Mouse (Mus musculus): ENCODE measurements around the gene Phkg2. TPM values are rescaled to one million over a fixed set of nuclear protein-coding genes. Genes with fewer than 3 reads are reported as not detected.

The Phkg2 gene
- 59.1 and 62.8 TPM in 2 replicates for polyA plus RNA-seq (2015; fragmentation: Nextera tagmentation; extraction: Ambion mirVana)

DNA sequence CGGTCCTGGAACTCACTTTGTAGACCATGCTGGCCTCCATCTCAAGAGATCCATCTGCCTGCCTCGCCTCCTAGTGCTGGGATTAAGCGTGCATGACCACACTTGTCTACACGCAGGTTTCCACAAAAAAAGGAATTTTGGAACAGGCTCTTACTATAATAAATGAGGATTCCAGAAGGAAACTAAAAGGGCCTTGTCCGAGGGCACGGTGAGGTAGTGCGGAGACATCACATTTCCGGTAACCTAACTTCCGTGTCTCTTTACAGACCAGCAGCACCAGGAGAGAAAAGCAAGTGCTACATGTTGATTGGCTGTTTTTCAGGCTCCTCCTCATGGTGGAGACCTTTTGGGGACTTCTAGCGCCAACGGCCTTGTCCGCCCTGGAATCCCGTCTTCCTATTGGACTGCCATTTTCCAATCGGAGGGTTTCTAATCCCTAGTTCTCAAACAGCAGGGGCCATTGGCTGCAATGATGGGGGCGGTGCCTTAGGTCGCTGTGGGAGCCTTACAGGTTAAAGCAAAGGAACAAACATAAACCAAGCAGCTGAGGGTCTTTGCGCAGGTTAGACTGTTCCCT, at the start of gene Phkg2:
Gene Phkg2, plus strand, starts transcription at position 446 of the 577 bp plus-strand sequence.
- H3K36me3 ChIP-seq = peaks cover 19% of the 10 kb centered on the region
- under 1% methylated on average over 17 of the region's 17 CpGs for WGBS

GRCm38 (mm10) chr7:127541671-127542070, 31.5 kb upstream of the Phkg2 start:
- Histone ChIP-seq H3K27me3 (no peaks in the 10 kb centered on the region), H3K9me3 (no peaks in the 10 kb centered on the region), H3K36me3 (peaks cover 91% of the 10 kb centered on the region), H3K4me1 (replicated peaks) (no peaks in the 10 kb centered on the region; the same call in 1 of the 2 replicates), H3K9ac (no peak overlapping the region), H3K27ac (replicated peaks) (no peak overlapping the region), H3K4me3 (no peak overlapping the region), H3K4me2 (no peak overlapping the region)
- no peak for ATAC-seq (ENCODE audit: low read depth)
- 95% methylated on average over 3 of the region's 3 CpGs for WGBS

More for the DNA sequence above, at the start of gene Phkg2:
- Histone ChIP-seq H3K27ac (replicated peaks) (peak within 1 kb of the TSS; percentile 81), H3K9ac (peak within 1 kb of the TSS; percentile 92), H3K9me3 (no peaks in the 10 kb centered on the region), H3K27me3 (no peaks in the 10 kb centered on the region), H3K4me1 (replicated peaks) (peaks cover 29% of the 10 kb centered on the region), H3K4me3 (peak within 1 kb of the TSS; percentile 82), H3K4me2 (peak within 1 kb of the TSS; percentile 98)
- ATAC-seq (ENCODE audit: low read depth) = peak; percentile 98

DNA sequence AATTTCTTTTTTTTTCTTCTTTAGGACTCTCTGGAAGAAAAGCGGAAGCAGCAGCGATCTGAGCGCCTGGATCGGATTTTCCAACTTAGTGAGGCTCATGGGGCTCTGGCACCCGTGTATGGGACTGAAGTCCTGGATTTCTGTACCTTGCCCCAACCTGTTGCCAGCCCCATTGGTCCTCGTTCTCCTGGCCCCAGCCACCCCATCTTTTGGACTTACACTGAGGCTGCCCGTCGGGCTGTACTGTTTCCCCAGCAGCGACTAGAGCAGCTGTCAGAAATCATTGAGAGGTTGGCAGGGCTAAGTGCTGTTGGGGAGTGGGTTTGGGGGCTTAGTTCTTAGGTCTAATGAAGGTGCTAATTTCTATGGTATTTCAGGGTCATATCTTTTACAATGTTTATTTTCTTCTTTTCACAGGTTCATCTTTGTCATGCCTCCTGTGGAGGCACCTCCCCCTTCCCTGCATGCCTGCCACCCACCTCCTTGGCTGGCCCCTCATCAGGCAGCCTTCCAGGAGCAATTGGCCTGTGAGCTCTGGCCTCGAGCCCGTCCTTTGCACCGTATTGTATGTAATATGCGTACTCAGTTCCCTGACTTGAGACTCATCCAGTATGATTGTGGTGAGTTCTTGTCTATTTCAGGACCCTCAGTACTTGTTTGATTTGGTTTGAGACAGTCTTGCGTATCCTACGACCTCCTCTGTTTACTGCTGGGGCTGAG, 23.9 kb upstream of the Phkg2 start:
- Histone ChIP-seq H3K9me3 (no peaks in the 10 kb centered on the region), H3K4me2 (no peak overlapping the region), H3K36me3 (peaks cover 74% of the 10 kb centered on the region), H3K27ac (replicated peaks) (no peak overlapping the region), H3K9ac (no peak overlapping the region), H3K27me3 (no peaks in the 10 kb centered on the region), H3K4me1 (replicated peaks) (no peaks in the 10 kb centered on the region; the same call in 1 of the 2 replicates), H3K4me3 (no peak overlapping the region)
- ATAC-seq (ENCODE audit: low read depth) = no peak
- 89% methylated on average over 15 of the region's 15 CpGs for WGBS

DNA sequence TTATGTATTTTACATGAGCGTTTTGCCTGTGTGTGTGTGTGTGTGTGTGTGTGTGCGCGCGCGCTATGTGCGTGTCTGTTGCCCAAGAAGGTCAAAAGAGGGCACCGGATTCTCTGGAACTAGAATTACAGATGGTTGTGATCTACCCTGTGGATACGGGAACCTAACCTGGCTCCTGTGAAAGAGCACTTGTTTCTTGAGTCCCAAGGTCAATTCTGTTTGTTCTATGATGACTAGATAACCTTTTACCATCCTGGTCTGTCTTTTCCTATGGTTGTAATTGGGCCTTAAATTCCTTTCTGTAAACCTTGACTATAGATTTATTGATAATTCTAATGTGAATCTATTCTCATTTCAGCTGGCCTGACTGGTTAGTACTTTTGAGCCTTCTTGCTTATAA, 21.6 kb upstream of the Phkg2 start:
- H3K4me3 ChIP-seq = no peak overlapping the region
- no peak for ATAC-seq (ENCODE audit: low read depth)
- H3K36me3 ChIP-seq = peaks cover 79% of the 10 kb centered on the region
- H3K4me1 ChIP-seq (replicated peaks) = no peaks in the 10 kb centered on the region
- H3K9me3 ChIP-seq = no peaks in the 10 kb centered on the region
- H3K27me3 ChIP-seq = no peaks in the 10 kb centered on the region
- whole genome bisulfite sequencing = 93% methylated on average over 8 of the region's 8 CpGs
- H3K9ac ChIP-seq = no peak overlapping the region
- no peak overlapping the region for H3K4me2 ChIP-seq
- no peak overlapping the region for H3K27ac ChIP-seq (replicated peaks)

DNA sequence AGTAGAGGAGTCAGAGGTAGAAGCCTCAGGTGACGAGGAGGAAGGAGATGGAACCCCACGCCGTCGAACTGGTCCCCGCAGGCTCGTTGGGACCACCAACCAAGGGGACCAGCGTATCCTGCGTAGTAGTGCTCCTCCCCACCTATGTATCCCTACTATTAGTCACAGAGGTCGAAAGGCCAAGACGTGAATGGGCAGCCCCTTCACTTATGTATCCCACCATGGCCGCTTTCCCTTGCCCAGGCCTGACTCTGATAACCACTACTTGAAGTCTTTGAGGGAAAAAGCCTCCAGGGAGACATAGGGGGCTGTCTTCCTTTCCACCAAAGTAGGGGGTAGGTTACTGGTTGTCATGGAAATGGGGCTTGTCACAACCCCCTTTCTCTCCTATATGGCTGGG, 12.6 kb upstream of the Phkg2 start:
- no peak for ATAC-seq (ENCODE audit: low read depth)
- no peak overlapping the region for H3K4me2 ChIP-seq
- peaks cover 91% of the 10 kb centered on the region for H3K36me3 ChIP-seq
- no peak overlapping the region for H3K9ac ChIP-seq
- H3K9me3 ChIP-seq = no peaks in the 10 kb centered on the region
- no peaks in the 10 kb centered on the region for H3K4me1 ChIP-seq (replicated peaks)
- WGBS = 93% methylated on average over 11 of the region's 11 CpGs
- no peak overlapping the region for H3K27ac ChIP-seq (replicated peaks)
- H3K4me3 ChIP-seq = no peak overlapping the region
- no peaks in the 10 kb centered on the region for H3K27me3 ChIP-seq

- no peak within 1 kb of the TSS for H3K27ac ChIP-seq (replicated peaks)
- H3K27me3 ChIP-seq = no peaks in the 10 kb centered on the region
- ATAC-seq (ENCODE audit: low read depth) = no peak
- no peak within 1 kb of the TSS for H3K9ac ChIP-seq
- H3K4me1 ChIP-seq (replicated peaks) = no peaks in the 10 kb centered on the region
- H3K4me3 ChIP-seq = no peak within 1 kb of the TSS
- peaks cover 89% of the 10 kb centered on the region for H3K36me3 ChIP-seq
- no peaks in the 10 kb centered on the region for H3K9me3 ChIP-seq
- 92% methylated on average over 5 of the region's 5 CpGs for WGBS
- H3K4me2 ChIP-seq = no peak within 1 kb of the TSS
Observed at GRCm38 (mm10) chr7:127561340-127561858, 11.7 kb upstream of the Phkg2 start, which contains the start of gene Tmem265. TSS of gene Tmem265 (plus strand) at chr7:127561390.

DNA sequence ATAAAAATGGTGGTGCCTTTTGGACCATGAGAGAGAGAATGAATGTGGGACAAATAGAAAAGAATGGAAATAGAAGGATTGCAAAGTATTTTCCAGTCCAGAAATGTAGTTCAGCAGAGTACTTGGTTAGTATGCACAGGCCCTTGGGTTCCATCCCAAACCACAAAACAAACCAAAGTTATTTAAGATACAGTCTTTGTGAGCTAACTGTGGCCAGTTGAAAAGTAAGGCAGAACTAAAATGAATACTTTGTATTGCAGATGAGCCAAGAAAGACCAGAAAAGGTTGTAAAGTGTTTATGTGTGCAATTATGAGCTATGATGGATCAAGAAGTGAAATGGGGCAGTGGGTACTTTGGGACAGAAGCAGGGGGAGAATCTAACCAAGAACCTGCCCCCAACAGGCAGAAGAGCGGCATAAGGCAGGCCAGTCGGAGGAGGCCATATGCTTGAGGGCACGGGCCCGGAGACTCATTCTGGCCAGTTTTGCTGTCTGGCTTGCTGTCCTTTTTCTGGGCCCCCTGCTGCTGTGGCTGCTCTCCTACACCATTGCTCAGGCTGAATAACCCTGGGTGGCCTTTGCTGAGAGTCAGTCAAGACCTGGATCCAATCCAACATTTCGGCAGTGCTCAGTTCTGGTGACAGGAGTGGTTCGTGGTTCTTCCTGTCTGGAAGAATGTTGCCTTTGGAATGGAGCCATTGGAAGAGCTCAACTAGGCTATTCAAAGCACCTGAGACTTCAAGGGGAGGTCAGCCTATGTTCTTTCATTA, 8.6 kb upstream of the Phkg2 start:
- no peak overlapping the region for H3K9ac ChIP-seq
- H3K4me1 ChIP-seq (replicated peaks) = no peaks in the 10 kb centered on the region
- H3K27ac ChIP-seq (replicated peaks) = no peak overlapping the region
- no peak overlapping the region for H3K4me3 ChIP-seq
- H3K9me3 ChIP-seq = no peaks in the 10 kb centered on the region
- H3K27me3 ChIP-seq = no peaks in the 10 kb centered on the region
- peaks cover 70% of the 10 kb centered on the region for H3K36me3 ChIP-seq
- ATAC-seq (ENCODE audit: low read depth) = no peak
- H3K4me2 ChIP-seq = no peak overlapping the region
- WGBS = 80% methylated on average over 6 of the region's 6 CpGs

- Histone ChIP-seq H3K27me3 (no peaks in the 10 kb centered on the region), H3K9ac (peak overlapping the region; percentile 92), H3K4me2 (peak overlapping the region; percentile 98), H3K36me3 (peaks cover 25% of the 10 kb centered on the region), H3K27ac (replicated peaks) (peak overlapping the region; percentile 80), H3K9me3 (no peaks in the 10 kb centered on the region), H3K4me1 (replicated peaks) (peaks cover 29% of the 10 kb centered on the region), H3K4me3 (peak overlapping the region; percentile 82)
- ATAC-seq (ENCODE audit: low read depth) = peak; percentile 84
- 1% methylated on average over 24 of the region's 28 CpGs for WGBS
Observed at GRCm38 (mm10) chr7:127573503-127574008, 416 bp downstream of the Phkg2 start.

DNA sequence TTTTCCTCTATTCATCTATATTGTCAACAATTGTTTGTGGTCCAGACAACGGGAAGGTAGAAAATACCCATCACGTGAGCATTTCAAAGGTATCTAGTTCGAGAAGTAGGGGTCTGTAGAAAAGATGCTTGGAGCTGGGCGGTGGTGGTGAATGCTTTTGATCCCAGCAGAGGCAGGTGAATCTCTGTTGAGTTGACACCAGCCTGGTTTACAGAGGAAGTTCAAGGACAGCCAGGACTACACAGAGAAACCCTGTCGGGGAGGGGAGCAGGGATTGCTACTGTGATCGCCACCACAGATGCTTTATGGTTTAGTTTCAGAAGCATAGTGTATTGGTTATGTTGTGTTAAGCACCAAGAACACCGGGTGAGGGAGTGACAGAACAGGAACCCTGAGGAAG, 975 bp downstream of the Phkg2 start:
- no peak for ATAC-seq (ENCODE audit: low read depth)
- H3K4me1 ChIP-seq (replicated peaks) = peaks cover 29% of the 10 kb centered on the region
- peak overlapping the region; percentile 92 for H3K9ac ChIP-seq
- H3K4me2 ChIP-seq = peak overlapping the region; percentile 98
- H3K9me3 ChIP-seq = no peaks in the 10 kb centered on the region
- peak overlapping the region; percentile 82 for H3K4me3 ChIP-seq
- 21% methylated on average over 7 of the region's 7 CpGs for WGBS
- H3K27ac ChIP-seq (replicated peaks) = peak overlapping the region; percentile 80
- H3K36me3 ChIP-seq = peaks cover 23% of the 10 kb centered on the region
- no peaks in the 10 kb centered on the region for H3K27me3 ChIP-seq

GRCm38 (mm10) chr7:127583260-127583659, 10.1 kb downstream of the Phkg2 start:
- H3K9ac ChIP-seq = no peak overlapping the region
- H3K4me3 ChIP-seq = no peak overlapping the region
- no peaks in the 10 kb centered on the region for H3K9me3 ChIP-seq
- no peak overlapping the region for H3K27ac ChIP-seq (replicated peaks)
- WGBS = 94% methylated on average over 6 of the region's 6 CpGs
- H3K36me3 ChIP-seq = peaks cover 67% of the 10 kb centered on the region
- no peak for ATAC-seq (ENCODE audit: low read depth)
- H3K4me2 ChIP-seq = no peak overlapping the region
- peaks cover 13% of the 10 kb centered on the region for H3K4me1 ChIP-seq (replicated peaks)
- H3K27me3 ChIP-seq = no peaks in the 10 kb centered on the region

- Histone ChIP-seq H3K27me3 (no peaks in the 10 kb centered on the region), H3K9me3 (no peaks in the 10 kb centered on the region), H3K36me3 (peaks cover 58% of the 10 kb centered on the region), H3K27ac (replicated peaks) (no peak overlapping the region), H3K9ac (no peak overlapping the region), H3K4me2 (no peak overlapping the region), H3K4me1 (replicated peaks) (peaks cover 24% of the 10 kb centered on the region), H3K4me3 (no peak overlapping the region)
- 84% methylated on average over 7 of the region's 7 CpGs for WGBS
- no peak for ATAC-seq (ENCODE audit: low read depth)
Observed at GRCm38 (mm10) chr7:127585031-127585430, 11.9 kb downstream of the Phkg2 start.

GRCm38 (mm10) chr7:127586149-127586548, 13.0 kb downstream of the Phkg2 start:
- H3K27me3 ChIP-seq = no peaks in the 10 kb centered on the region
- H3K4me3 ChIP-seq = no peak overlapping the region
- H3K36me3 ChIP-seq = peaks cover 57% of the 10 kb centered on the region
- H3K27ac ChIP-seq (replicated peaks) = no peak overlapping the region
- H3K4me2 ChIP-seq = no peak overlapping the region
- ATAC-seq (ENCODE audit: low read depth) = no peak
- H3K9me3 ChIP-seq = no peaks in the 10 kb centered on the region
- no peak overlapping the region for H3K9ac ChIP-seq
- H3K4me1 ChIP-seq (replicated peaks) = peaks cover 24% of the 10 kb centered on the region
- 97% methylated on average over 6 of the region's 6 CpGs for WGBS

Measured in neural tube, embryonic 13.5 days (tissue).